Mouse (Mus musculus): Measurements from ENCODE around the gene Gabrg3. TPM values are rescaled to one million over a fixed set of nuclear protein-coding genes. Genes with fewer than 3 reads are reported as not detected.

Gabrg3 gene
- total RNA-seq, 2 experiments from 2014 or later, result 18.7 to 22.9 TPM

GRCm38 (mm10) chr7:56765612-56766445, 621.2 kb downstream of the Gabrg3 start:
- no peak for DNase-seq (ENCODE audit: low spot score in 2 of 2)

- peak; percentile 4 for DNase-seq (ENCODE audit: low spot score in 2 of 2)
Measured at GRCm38 (mm10) chr7:56729225-56729624, 657.8 kb downstream of the Gabrg3 start.

Other genes with a start within 250 kb of the Gabrg3 start
- 100 to 1,000 TPM; 254 to 269 TPM for gene Gabrb3, start 32.5 kb upstream of the Gabrg3 start, total RNA-seq (2021)
- gene Gabra5, start 122.9 kb upstream of the Gabrg3 start, total RNA-seq (2021), result 100 to 1,000 TPM; 214 to 219 TPM

Data from layer of hippocampus, postnatal 14 days (tissue).